Mouse (Mus musculus) MN1 (cell line): ENCODE data around the gene Pick1.
A peak's percentile ranks its signal among the peaks of the same experiment; 100 is the strongest.

Experiments used
- DNase-seq: peaks from one replicate; pipeline ENCODE4 v3.0.0-alpha.2; 2016; ENCODE audit warnings: low spot score

Pick1 gene

DNA sequence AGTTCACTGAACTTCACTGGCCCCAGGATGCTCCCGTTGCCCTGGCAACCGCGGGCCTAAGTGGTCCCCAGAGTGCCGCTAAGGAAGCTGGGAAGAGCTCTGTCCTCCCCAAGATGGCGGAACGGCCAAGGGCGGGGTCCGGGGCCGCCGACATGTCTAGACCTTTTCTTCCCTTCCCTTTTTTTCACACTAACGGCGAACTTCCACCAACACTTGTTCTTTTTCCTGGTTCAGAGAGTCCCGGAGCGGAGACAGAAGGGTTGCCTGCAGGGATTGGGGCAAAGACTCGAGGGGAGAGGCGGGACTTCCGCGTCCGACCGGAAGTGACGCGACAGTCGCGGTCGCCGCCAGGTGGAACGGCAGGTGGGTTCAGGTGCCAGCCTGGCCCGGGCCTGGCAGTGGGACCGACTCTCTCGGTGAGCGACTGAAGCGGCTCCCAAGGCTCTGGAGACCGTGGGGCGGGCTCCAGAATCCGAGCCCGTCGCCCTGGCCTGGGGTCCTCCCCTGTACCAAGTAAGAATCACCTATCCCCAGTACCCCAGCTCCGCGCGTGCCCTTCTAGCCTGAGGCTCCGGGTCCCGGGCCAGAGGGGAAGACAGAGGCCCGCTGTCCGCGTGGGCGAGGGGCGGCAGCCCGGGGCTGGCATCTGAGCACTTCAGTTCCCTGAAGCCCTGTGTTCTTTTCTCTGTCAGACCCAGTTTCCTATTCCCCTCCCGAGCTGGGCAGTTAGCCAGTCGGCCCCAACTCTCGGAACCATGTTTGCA lies at the start of gene Pick1, which contains the start of gene Gm49486:
Gene Pick1 (plus strand): TSS at position 116 of the 764 bp plus-strand sequence.
Gene Gm49486 (plus strand): TSS at position 334 of the 764 bp plus-strand sequence.
- DNase-seq: peak; percentile 97

DNA sequence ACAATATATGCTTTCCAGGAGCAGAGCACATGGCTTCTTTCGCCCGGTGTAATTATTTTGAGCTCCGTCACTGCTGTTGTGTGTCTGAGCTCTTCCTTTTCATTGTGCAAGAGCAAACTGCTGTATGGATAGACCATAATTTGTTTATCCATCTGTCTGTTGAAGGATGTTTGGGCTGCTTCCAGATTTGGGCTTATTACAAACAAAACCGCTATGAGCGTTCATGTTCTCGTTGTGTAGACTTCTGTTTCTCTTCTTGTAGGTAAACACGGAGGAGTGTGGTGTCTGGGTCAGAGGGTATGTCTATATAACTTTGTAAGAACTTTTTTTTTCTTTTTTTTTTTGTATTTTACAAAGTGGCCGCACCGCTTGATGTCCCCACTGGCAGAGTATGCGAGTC lies 43.8 kb upstream of the Pick1 start:
- peak; percentile 57 for DNase-seq

DNA sequence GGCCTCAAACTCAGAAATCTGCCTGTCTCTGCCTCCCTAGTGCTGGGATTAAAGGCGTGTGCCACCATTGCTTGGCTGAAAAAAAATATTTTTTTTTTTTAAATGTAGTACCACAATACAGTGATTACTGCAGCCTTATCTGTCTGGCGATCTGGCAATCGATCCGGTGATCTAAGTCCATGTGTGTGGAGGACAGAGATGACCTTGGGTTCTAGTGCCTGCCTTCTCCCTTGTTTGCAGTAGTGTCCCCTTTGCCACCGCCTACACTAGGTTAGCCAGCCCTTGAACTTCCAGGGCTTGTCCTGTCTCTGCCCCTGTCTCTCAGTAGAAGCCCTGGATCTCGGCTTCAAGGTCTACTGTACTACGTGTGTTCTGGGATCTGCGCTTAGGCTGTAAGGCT lies 41.2 kb upstream of the Pick1 start:
- DNase-seq: no peak

DNA sequence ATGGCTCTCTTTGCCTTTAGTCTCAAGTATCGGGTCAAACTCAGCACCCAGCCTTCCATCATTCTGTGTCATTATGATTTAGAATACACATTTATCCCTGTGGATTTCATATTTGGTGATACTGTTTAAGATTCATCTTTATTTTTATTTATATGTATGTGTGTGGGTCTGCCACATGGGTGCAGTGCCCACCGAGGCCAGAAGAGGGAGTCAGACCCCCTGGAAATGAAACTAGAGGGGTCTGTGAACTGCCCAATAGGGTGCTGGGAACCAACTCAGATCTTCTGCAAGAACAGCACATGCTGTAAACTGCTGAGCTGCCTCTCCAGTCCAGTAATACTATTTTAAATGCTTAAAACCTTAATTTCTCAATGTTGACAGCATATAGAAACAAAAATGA lies 37.5 kb upstream of the Pick1 start:
- no peak for DNase-seq

DNA sequence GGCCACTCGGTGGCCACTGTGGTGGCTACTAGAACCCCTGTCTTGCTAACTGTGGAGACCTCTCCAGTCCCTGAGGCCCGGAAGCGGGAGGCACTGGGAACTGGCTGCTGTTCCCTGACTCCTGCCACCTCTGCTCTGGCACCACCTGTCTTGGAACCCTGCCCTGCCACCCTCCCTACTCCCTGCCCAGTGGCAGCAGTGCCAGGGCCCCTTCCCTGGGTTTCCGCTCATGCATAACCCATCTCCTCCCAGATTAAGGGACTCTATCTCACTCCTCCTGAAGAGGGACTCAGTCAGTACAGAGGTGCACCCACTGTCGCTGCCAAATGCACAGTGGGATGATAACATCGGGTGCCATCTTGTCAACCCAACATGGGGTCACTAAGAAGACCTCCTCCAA lies 36.5 kb upstream of the Pick1 start:
- DNase-seq: no peak

DNA sequence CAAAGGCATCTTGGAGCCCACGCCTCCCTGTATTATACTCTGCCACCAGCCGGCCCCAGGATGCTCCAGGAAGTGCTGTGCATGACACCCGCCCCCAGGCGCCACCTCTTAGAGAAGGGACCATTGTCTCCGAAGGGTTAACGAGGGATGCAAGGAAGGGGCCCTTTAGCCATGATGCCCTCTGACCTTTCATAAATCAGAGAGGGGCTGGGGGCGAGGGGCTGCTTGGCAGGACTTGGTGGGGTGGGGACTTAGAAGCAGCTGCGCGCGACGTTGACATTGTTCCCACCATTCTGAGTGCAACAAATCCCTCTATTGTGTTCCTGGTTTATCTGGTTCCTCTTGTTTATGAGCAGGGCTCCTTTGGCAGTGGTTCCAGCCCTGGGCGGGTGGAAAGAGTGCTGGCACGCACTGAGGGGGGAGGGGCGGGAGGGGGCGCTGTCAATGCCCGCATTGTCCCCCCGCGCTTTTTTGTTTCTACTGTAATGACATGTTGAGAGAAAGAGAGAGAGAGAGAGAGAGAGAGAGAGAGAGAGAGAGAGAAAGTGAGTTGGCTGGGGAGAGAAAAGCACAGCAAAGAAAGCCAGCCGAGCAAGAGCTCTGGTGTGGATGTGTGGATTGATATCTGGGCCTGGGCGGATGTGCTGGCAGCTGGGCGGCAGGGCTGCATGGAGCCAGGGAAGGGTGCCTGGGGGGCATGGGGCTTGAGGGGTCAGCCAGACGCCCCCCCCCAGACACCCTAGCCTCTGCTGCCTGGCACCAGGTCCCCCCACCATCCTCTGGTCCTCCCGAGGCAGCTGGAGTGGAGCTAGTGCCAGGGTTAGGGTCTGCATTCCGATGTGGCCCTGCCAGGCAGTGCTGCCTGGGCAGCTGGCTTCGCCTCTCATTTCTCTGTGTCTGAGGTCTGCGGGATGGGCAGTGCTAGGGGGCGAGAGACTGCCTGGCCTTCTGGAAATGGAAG lies 35.8 kb upstream of the Pick1 start:
- DNase-seq: peak; percentile 77

DNA sequence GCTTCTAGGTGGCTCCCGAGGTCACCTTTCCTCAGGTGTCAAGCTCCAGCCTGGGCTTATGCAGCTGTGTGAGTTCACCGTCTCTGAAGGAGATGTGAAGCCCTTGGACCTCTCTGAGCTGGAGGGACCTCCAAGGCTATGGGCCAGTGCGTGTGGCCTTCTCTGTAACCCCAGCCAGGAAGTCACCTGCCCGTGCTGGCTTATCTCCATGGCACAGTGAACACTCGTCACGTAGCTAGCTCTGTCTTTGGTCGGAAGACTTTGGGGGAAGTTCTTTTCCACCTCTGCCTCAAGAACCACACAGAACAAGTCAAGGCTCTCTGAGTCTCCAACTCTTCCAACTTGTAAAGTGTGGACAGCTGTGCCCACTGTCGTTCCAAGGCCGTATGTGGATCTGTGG lies 34.9 kb upstream of the Pick1 start:
- no peak for DNase-seq

DNA sequence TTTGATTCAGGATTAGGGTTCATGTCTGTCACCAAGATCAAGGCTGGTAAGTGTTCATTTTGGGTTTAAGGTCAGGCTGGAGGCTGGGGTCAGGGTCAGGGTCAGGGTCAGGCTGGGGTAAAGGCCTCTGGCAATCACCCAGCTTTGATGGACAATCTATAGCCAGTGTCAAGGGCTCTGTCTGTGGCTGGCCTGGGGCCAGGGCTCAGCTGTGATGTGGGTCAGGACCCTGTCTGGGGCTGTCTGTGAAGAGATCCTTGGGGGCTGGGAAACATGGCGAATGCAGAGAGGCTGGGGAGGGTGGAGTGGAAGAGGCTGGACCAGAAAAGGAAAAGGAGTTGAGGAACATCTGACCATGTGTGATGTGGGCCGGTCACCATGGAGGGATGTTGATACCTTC lies 34.0 kb upstream of the Pick1 start:
- no peak for DNase-seq

DNA sequence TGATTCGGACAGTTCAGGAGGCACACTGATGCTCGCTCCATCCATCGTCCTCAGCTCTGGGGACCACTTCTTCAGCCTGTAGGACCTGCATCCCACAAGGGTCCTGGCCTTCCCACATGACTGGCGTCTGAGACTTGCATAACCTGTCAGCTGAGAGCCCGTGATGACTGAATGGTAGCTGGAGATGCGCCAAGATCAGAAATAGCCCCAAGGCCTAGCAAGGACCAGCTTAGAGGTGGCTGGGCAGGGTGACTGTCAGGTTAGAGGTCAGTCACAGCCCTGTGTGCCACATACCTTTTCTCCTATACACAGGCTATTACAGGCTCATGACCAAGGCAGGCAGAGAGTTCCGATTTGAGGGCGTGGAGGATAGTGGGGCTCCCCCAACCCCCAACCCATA lies 33.5 kb upstream of the Pick1 start:
- DNase-seq: no peak

DNA sequence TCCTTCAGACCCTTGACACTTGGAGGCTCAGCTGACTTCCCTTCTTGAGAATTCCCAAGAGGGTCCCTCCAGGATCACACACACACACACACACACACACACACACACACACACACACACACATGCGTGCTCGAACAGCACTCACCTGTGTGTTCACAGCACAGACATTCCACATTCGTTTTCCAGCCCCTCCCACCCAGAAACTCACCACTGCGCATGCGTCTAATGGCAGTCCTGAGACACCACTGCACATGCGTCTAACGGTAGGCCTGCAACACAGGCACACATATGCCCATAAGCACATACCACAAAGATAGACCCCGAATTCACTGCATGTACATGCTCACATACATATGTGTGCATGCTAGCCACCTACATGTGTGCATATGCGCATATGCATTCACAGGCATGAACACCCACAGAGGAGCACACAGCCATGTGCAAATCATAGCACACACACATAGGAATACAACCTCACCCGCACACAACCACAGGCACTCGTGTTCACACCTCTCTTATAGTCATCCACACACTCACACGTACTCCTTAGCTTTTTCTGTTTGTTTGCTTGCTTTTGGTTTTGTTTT lies 29.5 kb upstream of the Pick1 start:
- DNase-seq: no peak

DNA sequence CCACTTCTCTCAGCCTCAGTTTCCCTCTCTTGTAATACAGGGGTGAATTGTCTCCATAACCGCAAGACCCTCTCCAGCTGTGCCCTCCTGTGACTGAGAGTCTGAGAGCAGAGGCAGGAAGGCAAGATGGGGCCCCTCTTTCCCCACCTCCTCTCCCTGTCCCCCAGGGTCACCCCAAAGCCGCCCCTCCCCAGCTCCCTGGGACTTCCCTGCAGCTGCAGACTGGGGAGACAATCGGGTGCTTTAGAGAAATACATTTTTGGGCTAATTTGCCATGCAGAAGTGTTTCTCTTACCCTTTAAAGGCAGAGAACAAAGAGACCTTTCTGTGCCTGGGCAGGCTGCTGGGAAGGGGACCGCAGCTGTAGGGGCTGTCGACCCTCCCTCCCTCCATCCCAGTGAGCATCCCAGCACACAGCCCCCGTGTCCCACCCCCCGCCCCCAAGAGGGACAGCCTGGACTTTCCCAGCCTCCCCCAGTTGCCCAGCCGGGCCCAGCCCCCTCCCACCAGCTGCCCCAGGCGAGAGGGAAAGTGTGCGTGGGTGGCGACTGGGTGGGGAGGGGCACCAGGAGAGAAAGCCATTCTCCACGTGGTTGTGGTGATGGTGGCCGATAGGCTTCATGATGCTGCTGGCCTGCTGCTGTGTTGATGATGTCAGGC lies 27.4 kb upstream of the Pick1 start:
- peak; percentile 51 for DNase-seq

DNA sequence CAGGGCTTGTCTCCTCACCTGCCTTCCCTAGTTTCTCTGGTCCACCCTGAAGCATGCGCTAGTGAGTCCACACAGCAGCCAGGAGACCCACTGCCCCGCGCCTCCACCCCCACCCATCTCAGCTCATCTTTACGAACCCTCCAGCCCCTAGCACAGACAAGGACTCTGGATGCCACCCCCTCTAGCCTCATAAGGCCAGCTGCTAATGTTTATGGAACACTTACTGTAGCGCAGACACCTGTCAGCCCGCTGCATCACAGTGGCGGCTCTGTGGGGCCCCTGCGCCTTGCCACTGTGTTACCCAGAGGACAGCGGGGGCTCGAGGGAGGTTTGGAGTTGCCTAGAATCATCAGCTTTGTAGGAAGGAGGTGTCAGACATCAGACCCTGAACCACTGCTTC lies 26.4 kb upstream of the Pick1 start:
- no peak for DNase-seq

DNA sequence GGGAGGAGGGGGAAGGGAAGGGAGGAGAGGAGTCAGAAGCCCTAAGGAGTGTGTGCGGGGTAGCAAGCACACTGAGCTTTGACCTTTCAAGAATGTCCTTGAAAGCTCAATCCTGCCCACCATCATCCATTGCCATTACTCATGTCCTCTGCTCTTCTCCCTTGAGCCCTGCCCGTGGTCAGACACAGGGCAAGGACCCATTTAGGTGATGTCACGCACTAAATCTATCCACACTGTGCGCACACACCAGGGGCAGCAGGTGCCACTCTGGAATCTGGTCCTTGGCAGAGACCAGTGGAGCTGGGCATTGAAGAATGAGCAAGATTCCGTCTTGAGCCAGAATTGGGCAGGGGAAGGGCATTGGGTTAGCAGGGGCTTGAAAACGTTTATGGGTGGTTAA lies 20.8 kb upstream of the Pick1 start:
- DNase-seq: no peak

DNA sequence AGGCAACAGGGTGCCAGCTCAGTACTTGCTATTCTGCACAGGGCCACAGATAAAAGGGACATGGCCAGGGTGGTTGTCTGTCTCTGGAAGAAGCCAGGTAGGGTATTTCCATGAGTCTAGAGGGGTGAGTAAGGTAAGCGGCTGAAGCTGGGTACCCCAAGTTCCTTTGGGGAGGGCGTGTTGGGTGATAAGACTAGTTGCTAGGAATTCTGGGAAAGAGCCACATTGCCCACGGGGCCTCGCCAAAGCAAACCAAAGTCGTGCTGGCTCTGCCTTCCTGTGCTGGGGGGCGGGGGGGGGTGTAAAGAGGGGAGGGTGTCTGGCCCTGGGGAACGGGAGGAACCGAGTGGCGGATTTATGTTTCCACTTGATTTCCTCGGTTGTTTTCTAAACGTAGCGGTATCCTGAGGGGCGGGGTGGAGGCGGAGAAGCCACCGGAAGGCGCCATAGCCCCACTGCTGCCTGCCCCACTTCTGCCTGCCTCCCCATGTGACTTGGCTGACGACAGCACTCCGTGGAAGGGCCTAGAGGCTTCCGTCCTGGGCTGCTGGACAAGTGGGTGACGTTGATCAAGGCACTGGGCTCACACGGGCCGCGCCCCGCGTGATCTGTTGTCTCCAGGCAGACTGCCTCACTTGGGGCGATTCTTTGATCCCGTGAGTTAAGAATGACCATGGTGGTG lies 20.1 kb upstream of the Pick1 start:
- DNase-seq: no peak

DNA sequence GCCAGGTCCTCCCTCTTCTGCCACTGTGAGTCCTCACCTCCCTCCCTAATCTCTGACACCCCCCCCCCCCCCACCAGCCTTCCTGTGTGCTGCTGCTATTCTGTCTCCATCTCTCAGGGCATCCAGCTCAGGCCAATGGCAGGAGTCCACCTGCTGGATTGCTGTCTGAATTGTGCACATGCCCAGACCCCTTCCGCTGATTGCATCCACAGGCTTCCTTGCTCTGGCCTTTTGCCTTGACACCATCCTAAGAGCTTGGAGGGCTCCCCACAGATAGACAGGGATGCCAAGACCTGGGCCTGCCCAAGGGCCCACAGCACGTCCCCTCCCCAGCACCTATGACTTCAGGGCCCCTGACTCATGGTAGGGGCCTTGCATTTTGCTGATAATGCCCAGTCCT lies 18.6 kb upstream of the Pick1 start:
- DNase-seq: no peak

DNA sequence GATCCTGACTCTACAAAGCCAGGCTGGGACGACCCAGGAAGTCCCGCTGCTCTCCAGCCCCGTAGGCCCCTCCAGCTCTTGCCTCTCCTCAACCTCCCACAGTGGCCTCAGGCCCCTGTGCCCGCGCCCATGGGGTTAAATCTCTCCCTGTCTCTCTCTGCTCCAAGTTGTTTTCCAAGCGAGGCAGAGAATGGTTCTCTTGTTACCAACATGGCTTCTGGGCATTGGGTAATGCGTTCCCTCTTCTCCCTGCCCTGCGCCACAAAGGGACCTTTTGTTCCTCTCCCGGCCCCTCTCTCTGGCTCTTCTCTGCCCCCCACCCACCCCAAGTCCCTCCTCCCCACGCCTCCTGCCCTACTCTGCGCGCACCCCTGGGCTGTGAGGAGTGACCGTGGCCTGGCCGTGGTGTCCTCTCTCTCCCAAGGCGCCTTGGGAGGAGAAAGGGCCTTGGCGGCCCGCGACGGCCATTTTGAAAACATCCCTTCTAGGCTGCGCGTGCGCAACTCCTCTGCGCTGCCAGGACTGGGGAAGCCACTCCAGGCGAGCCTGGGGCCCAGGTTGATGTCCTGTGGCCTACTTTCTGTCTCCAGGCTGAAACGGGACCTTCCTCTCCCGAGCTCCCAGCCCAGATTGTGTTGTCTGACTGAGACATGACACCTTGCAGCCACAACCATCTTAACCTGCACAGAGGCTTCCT lies 16.1 kb upstream of the Pick1 start:
- no peak for DNase-seq

DNA sequence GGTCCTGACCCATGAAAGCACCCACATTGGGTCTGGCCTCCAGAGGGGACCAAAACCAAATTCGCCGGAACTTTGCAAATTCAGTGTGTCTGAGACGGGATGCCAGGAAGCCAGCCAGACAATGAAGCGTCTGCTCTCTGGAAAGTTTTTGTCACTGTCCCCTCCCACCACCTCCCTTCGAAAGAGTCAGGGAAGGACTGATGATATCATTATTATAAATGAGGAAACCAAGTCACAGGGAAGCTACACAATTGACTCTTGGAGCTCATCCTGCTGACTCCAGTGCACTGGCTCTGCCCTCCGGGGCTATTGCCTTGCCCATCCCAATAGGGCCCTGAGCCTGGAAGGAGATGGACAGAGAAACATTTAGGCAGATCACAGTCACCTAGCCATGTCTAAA lies 15.4 kb upstream of the Pick1 start:
- no peak for DNase-seq

DNA sequence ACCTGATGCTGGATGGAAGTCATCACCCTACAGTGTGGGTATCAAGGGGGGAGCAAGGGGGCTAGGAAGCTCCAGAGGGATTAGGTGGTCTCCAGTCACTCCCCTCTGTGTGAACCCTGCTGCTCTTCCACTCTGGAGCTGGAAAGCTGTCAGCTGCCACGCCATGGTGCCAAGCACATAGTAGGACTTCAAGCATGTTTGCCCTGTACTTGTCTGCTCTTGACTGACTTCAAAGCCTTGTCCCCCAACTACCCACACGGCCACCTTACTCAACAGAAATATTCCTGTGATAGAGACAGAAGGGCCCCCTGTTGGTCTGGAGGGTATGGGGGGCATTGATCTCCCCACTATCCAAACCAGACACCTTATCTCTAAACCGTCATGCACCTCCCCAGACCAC lies 12.8 kb upstream of the Pick1 start:
- DNase-seq: no peak

DNA sequence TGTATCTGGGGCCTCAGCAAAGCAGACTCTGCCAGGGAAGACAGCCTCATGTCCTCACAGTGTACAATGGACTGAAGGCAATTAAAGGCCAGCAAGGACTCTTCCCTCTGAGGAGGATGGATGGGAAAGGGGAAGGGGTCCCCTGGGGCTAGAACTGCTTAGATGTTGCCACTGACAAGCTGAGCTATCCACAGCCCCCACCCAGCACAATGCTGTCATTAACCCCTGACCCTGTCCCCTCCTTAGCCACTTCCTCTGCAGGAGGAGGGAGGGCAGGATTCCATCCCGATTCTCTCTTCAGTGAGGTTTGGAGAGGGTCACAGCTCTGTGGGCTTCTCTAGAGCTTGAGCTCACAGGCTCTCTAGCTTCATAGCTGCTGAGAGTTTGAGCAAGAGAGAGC lies 9.4 kb upstream of the Pick1 start:
- DNase-seq: no peak

DNA sequence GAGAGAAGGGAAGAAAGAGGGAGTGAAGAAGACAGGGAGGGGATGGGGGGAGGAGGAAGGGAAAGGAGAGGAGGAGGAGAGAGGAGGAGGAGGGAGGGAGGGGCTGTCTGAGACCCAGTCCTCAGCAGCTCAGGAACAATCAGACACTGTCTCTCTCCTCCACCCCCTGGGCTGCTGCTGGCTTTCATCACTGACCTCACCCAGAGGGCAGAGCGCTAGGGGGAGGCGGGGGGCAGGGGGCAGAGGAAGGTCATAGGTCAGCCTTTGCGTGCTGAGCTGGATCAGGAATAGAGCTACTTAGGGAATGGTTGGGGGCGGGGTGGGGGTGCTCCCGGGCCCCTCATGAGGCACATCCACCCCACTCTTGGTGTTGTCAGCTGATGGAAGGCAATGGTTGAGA lies 5.3 kb upstream of the Pick1 start:
- no peak for DNase-seq

DNA sequence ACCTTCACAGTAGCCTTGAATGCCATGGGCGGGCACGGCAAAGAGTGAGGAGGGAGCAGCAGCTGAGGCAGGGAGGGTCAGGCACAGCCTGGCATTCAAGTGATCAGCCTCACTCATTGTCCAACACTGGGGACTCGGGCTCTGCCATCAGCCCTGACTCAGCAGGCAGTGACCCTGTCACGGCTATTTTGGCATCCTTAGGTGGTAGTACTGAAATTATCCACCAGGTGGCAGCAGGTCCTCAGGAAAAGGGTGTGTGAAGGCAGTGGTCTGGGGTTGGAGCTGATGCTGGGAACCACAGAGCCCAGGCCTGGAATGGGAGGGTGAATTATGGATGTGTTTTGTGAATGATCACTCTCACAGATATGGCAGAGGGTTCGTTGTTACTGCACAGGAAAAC lies 4.3 kb upstream of the Pick1 start:
- DNase-seq: peak; percentile 95
